Mouse (Mus musculus) 3134 (cell line): ENCODE data around the gene Mpeg1.
A peak's percentile ranks its signal among the peaks of the same experiment; 100 is the strongest.

Experiments used
- DNase-seq: peaks from one replicate; pipeline ENCODE4 v3.0.0-alpha.2; 2011; ENCODE audit warnings: low spot score; ENCODE audit not compliant: insufficient read length; ENCODE audit errors: extremely low read depth

The Mpeg1 gene

GRCm38 (mm10) chr19:12460282-12461249, at the start of gene Mpeg1:
Gene Mpeg1, plus strand, starts transcription at chr19:12460779.
- DNase-seq, result no peak

GRCm38 (mm10) chr19:12413737-12414136, 46.8 kb upstream of the Mpeg1 start:
- no peak for DNase-seq

GRCm38 (mm10) chr19:12417361-12417760, 43.2 kb upstream of the Mpeg1 start, which contains the start of gene Olfr1441:
Gene Olfr1441, plus strand, starts transcription at chr19:12417433.
- no peak for DNase-seq

GRCm38 (mm10) chr19:12418312-12418711, 42.3 kb upstream of the Mpeg1 start:
- DNase-seq, result no peak

- DNase-seq, result no peak
Observed at GRCm38 (mm10) chr19:12420555-12420954, 40.0 kb upstream of the Mpeg1 start.

- no peak for DNase-seq
Observed at GRCm38 (mm10) chr19:12421680-12422079, 38.9 kb upstream of the Mpeg1 start.

GRCm38 (mm10) chr19:12427101-12427500, 33.5 kb upstream of the Mpeg1 start:
- no peak for DNase-seq

- DNase-seq, result no peak
Observed at GRCm38 (mm10) chr19:12427605-12428004, 33.0 kb upstream of the Mpeg1 start, which contains the start of gene Pfpl. Gene Pfpl, plus strand, starts transcription at chr19:12427905.

- peak; percentile 33 for DNase-seq
Observed at GRCm38 (mm10) chr19:12433033-12433432, 27.5 kb upstream of the Mpeg1 start.

- no peak for DNase-seq
Observed at GRCm38 (mm10) chr19:12435011-12435416, 25.6 kb upstream of the Mpeg1 start.

GRCm38 (mm10) chr19:12435750-12436524, 24.6 kb upstream of the Mpeg1 start:
- DNase-seq, result no peak

- no peak for DNase-seq
Observed at GRCm38 (mm10) chr19:12439581-12439980, 21.0 kb upstream of the Mpeg1 start.

- no peak for DNase-seq
Observed at GRCm38 (mm10) chr19:12440103-12440725, 20.4 kb upstream of the Mpeg1 start.

GRCm38 (mm10) chr19:12442560-12442959, 18.0 kb upstream of the Mpeg1 start:
- DNase-seq, result no peak

GRCm38 (mm10) chr19:12445014-12445413, 15.6 kb upstream of the Mpeg1 start:
- no peak for DNase-seq

- DNase-seq, result no peak
Observed at GRCm38 (mm10) chr19:12457401-12458066, 3.0 kb upstream of the Mpeg1 start.

GRCm38 (mm10) chr19:12459516-12459915, 1.1 kb upstream of the Mpeg1 start:
- no peak for DNase-seq

- no peak for DNase-seq
Observed at GRCm38 (mm10) chr19:12462851-12463721, 2.5 kb downstream of the Mpeg1 start.

- DNase-seq, result peak; percentile 55
Observed at GRCm38 (mm10) chr19:12463722-12464035, 3.1 kb downstream of the Mpeg1 start.

GRCm38 (mm10) chr19:12464127-12464526, 3.5 kb downstream of the Mpeg1 start:
- DNase-seq, result peak; percentile 35
